19 mouse cellular contexts compared by ENCODE assay signal in the genomic region with DNA sequence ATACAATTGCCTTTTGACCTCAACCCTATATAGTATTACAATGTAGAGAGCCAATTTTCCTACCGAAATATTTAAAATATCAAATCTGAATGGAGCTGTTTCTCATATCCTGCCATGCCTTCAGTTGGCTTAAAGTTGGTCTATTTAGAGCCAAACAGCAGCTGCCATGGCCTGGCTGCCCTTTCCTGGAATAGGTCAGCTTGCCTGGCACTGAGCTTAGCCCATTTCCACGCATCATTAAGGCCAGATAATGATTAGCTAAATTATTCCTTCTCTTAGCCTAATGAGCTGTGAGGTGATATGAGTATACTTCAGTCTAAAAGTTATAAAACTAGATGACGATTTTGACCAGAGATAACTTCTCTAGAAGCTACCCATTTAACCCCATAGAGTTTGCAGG.
DNase-seq lines count a peak whose midpoint lies in the region; ATAC-seq lines count a peak whose summit lies in the region.
"Had no signal": no experiment of that assay in that cellular context is flagged by ENCODE, and none has a peak within 500 bp of the region (broad histone marks: within the 10 kb centered on the region; RNA-seq: fewer than 3 reads in every experiment).

No protein-coding gene starts in this region.

- no peaks in the 10 kb centered on the region for H3K27me3 ChIP-seq in kidney, embryonic 14.5 days (ENCODE audit: control insufficient read depth, insufficient read depth, low read length)
- H3K27me3 ChIP-seq in kidney, embryonic 15.5 days: no peaks in the 10 kb centered on the region
- H3K27me3 ChIP-seq: CH12.LX; hindbrain, embryonic 12.5 days had no signal

- no peak overlapping the region for H3K4me2 ChIP-seq in kidney, embryonic 14.5 days (replicated peaks; ENCODE audit: low read depth, low read length)
- no peak overlapping the region for H3K4me2 ChIP-seq in kidney, embryonic 15.5 days
- H3K4me2 ChIP-seq: hindbrain, embryonic 12.5 days had no signal

- ATAC-seq in kidney, embryonic 14.5 days (ENCODE audit: low FRiP score, low TSS enrichment): no peak
- peak; percentile 79 for ATAC-seq in kidney, embryonic 15.5 days (replicated peaks; ENCODE audit: low FRiP score)
- ATAC-seq: inflammation-experienced regulatory T-cells, adult 6 months; liver, postnatal 0 days had no signal

- no peak overlapping the region for H3K9ac ChIP-seq in kidney, embryonic 14.5 days (ENCODE audit: low read depth, low read length)
- H3K9ac ChIP-seq in kidney, embryonic 15.5 days: no peak overlapping the region
- H3K9ac ChIP-seq: hindbrain, embryonic 12.5 days; liver, postnatal 0 days had no signal

- no peaks in the 10 kb centered on the region for H3K4me1 ChIP-seq in kidney, embryonic 14.5 days (ENCODE audit: control insufficient read depth, insufficient read depth, low read length)
- no peaks in the 10 kb centered on the region for H3K4me1 ChIP-seq in kidney, embryonic 15.5 days
- H3K4me1 ChIP-seq: forebrain, embryonic 10.5 days; heart, embryonic 10.5 days; hindbrain, embryonic 12.5 days had no signal

- DNase-seq in kidney, adult 11 months: peak; percentile 57
- DNase-seq in Muller cell, postnatal 12 days (ENCODE audit: inconsistent ontology term): peak; percentile 53
- peak; percentile 18 to 39 for DNase-seq in kidney, postnatal 4 days
- DNase-seq in left cerebral cortex, adult 8-10 months (ENCODE audit: low spot score in 2 of 2): no peak
- no peak for DNase-seq in thymus, postnatal 4 days
- DNase-seq in thymus, postnatal 0 days (ENCODE audit: low spot score): no peak
- DNase-seq: cerebellum, adult 18-20 months; cerebellum, postnatal 36 days; gastrocnemius, adult 2 months; liver, postnatal 0 days; right cerebral cortex, adult 18-20 months; thymus, postnatal 36 days had no signal

- H3K4me3 ChIP-seq in kidney, embryonic 14.5 days (ENCODE audit: low read length): no peak overlapping the region
- no peak overlapping the region for H3K4me3 ChIP-seq in kidney, embryonic 15.5 days (replicated peaks)
- H3K4me3 ChIP-seq: forebrain, embryonic 10.5 days; gastrocnemius, adult 2 months; heart, embryonic 10.5 days; hindbrain, embryonic 12.5 days had no signal

- H3K36me3 ChIP-seq in kidney, embryonic 14.5 days (ENCODE audit: control insufficient read depth, insufficient read depth, low read length): no peaks in the 10 kb centered on the region
- H3K36me3 ChIP-seq in kidney, embryonic 15.5 days: no peaks in the 10 kb centered on the region
- H3K36me3 ChIP-seq: forebrain, embryonic 10.5 days; heart, embryonic 10.5 days; hindbrain, embryonic 12.5 days had no signal

- H3K27ac ChIP-seq in kidney, embryonic 14.5 days (ENCODE audit: low read depth, low read length): no peak overlapping the region
- H3K27ac ChIP-seq in kidney, embryonic 15.5 days: no peak overlapping the region
- H3K27ac ChIP-seq: forebrain, embryonic 10.5 days; gastrocnemius, adult 2 months; heart, embryonic 10.5 days; hindbrain, embryonic 12.5 days had no signal

- H3K9me3 ChIP-seq in kidney, embryonic 14.5 days (ENCODE audit: control insufficient read depth, low read length): no peaks in the 10 kb centered on the region
- no peaks in the 10 kb centered on the region for H3K9me3 ChIP-seq in kidney, embryonic 15.5 days (replicated peaks)
- H3K9me3 ChIP-seq: forebrain, embryonic 10.5 days; heart, embryonic 10.5 days; hindbrain, embryonic 12.5 days had no signal

- WGBS in kidney, embryonic 14.5 days: 57% methylated on average over 3 of the region's 3 CpGs
- WGBS in kidney, embryonic 15.5 days: 54% methylated on average over 3 of the region's 3 CpGs

Comparison
In these comparisons a context has a peak if more than half of its experiments do, and no peak if none do; other contexts are left out.
1. DNase-seq: peak in kidney, adult 11 months (single experiment), Muller cell, postnatal 12 days (single experiment) and kidney, postnatal 4 days (2 of 2); none in left cerebral cortex, adult 8-10 months (0 of 2), thymus, postnatal 4 days (single experiment) and thymus, postnatal 0 days (single experiment).